Mouse (Mus musculus): Measurements from ENCODE around the gene Hdhd5. TPM values are rescaled to one million over a fixed set of nuclear protein-coding genes. Genes with fewer than 3 reads are reported as not detected.
A peak's percentile ranks its signal among the peaks of the same experiment; 100 is the strongest.

The Hdhd5 gene
- polyA plus RNA-seq, 1 experiment from 2014 or later: 12.4 TPM

GRCm38 (mm10) chr6:120471991-120472441, 59.1 kb downstream of the Hdhd5 start:
- ATAC-seq (ENCODE audit: low FRiP score) (peak; percentile 70), DNase-seq (ENCODE audit: low spot score, missing footprints) (peak; percentile 91)
- 6% methylated on average over 5 of the region's 5 CpGs for WGBS
- Histone ChIP-seq H3K27ac (ENCODE audit: low read depth, low read length) (peak overlapping the region; percentile 49), H3K4me3 (ENCODE audit: low read depth, low read length) (no peak overlapping the region), H3K4me2 (peak overlapping the region; percentile 2; the same call in 1 of the 2 replicates), H3K9me3 (ENCODE audit: control insufficient read depth, low read length) (no peaks in the 10 kb centered on the region), H3K9ac (ENCODE audit: low read length) (0 out of 2 replicates have a peak overlapping the region, but pooled peaks have one; percentile 2), H3K27me3 (ENCODE audit: control insufficient read depth, insufficient read depth, low read length) (no peaks in the 10 kb centered on the region), H3K36me3 (ENCODE audit: control insufficient read depth, insufficient read depth, low read length) (no peaks in the 10 kb centered on the region), H3K4me1 (ENCODE audit: control insufficient read depth, insufficient read depth, low read length) (peaks cover 16% of the 10 kb centered on the region)

GRCm38 (mm10) chr6:120470666-120471065, 60.5 kb downstream of the Hdhd5 start:
- no peak for ATAC-seq (ENCODE audit: low FRiP score)
- no peak overlapping the region for H3K27ac ChIP-seq (ENCODE audit: low read depth, low read length)
- 95% methylated on average over 1 of the region's 1 CpGs for WGBS

GRCm38 (mm10) chr6:120469770-120470169, 61.3 kb downstream of the Hdhd5 start:
- Histone ChIP-seq H3K27me3 (ENCODE audit: control insufficient read depth, insufficient read depth, low read length) (0 out of 2 replicates have a peak, but pooled peaks cover under 1% of the 10 kb centered on the region), H3K27ac (ENCODE audit: low read depth, low read length) (no peak overlapping the region), H3K9ac (ENCODE audit: low read length) (no peak overlapping the region), H3K4me1 (ENCODE audit: control insufficient read depth, insufficient read depth, low read length) (peaks cover 16% of the 10 kb centered on the region), H3K4me2 (no peak overlapping the region), H3K4me3 (ENCODE audit: low read depth, low read length) (no peak overlapping the region), H3K36me3 (ENCODE audit: control insufficient read depth, insufficient read depth, low read length) (no peaks in the 10 kb centered on the region), H3K9me3 (ENCODE audit: control insufficient read depth, low read length) (no peaks in the 10 kb centered on the region)
- ATAC-seq (ENCODE audit: low FRiP score): no peak
- DNase-seq (ENCODE audit: low spot score, missing footprints): no peak

More at GRCm38 (mm10) chr6:120470666-120471065, 60.5 kb downstream of the Hdhd5 start:
- H3K9ac ChIP-seq (ENCODE audit: low read length): no peak overlapping the region
- no peaks in the 10 kb centered on the region for H3K27me3 ChIP-seq (ENCODE audit: control insufficient read depth, insufficient read depth, low read length)
- H3K9me3 ChIP-seq (ENCODE audit: control insufficient read depth, low read length): no peaks in the 10 kb centered on the region
- no peaks in the 10 kb centered on the region for H3K36me3 ChIP-seq (ENCODE audit: control insufficient read depth, insufficient read depth, low read length)
- peaks cover 16% of the 10 kb centered on the region for H3K4me1 ChIP-seq (ENCODE audit: control insufficient read depth, insufficient read depth, low read length)
- no peak overlapping the region for H3K4me2 ChIP-seq
- no peak for DNase-seq (ENCODE audit: low spot score, missing footprints)
- no peak overlapping the region for H3K4me3 ChIP-seq (ENCODE audit: low read depth, low read length)

- no peaks in the 10 kb centered on the region for H3K9me3 ChIP-seq (ENCODE audit: control insufficient read depth, low read length)
- no peaks in the 10 kb centered on the region for H3K36me3 ChIP-seq (ENCODE audit: control insufficient read depth, insufficient read depth, low read length)
- H3K27me3 ChIP-seq (ENCODE audit: control insufficient read depth, insufficient read depth, low read length): peaks cover 4% of the 10 kb centered on the region; the same call in 1 of the 2 replicates
- peaks cover 16% of the 10 kb centered on the region for H3K4me1 ChIP-seq (ENCODE audit: control insufficient read depth, insufficient read depth, low read length)
- H3K4me2 ChIP-seq: no peak overlapping the region
- WGBS: 64% methylated on average over 3 of the region's 3 CpGs
- DNase-seq (ENCODE audit: low spot score, missing footprints) (no peak), ATAC-seq (ENCODE audit: low FRiP score) (no peak)
- no peak overlapping the region for H3K4me3 ChIP-seq (ENCODE audit: low read depth, low read length)
- no peak overlapping the region for H3K27ac ChIP-seq (ENCODE audit: low read depth, low read length)
- no peak overlapping the region for H3K9ac ChIP-seq (ENCODE audit: low read length)
These were observed 61.9 kb downstream of the Hdhd5 start for GRCm38 (mm10) chr6:120469268-120469667.

GRCm38 (mm10) chr6:120468259-120468658, 62.9 kb downstream of the Hdhd5 start:
- H3K4me2 ChIP-seq: no peak overlapping the region
- no peak overlapping the region for H3K4me3 ChIP-seq (ENCODE audit: low read depth, low read length)
- WGBS: 92% methylated on average over 4 of the region's 4 CpGs
- no peaks in the 10 kb centered on the region for H3K36me3 ChIP-seq (ENCODE audit: control insufficient read depth, insufficient read depth, low read length)
- peaks cover 14% of the 10 kb centered on the region for H3K27me3 ChIP-seq (ENCODE audit: control insufficient read depth, insufficient read depth, low read length)
- H3K4me1 ChIP-seq (ENCODE audit: control insufficient read depth, insufficient read depth, low read length): peaks cover 21% of the 10 kb centered on the region
- ATAC-seq (ENCODE audit: low FRiP score): no peak
- H3K9ac ChIP-seq (ENCODE audit: low read length): no peak overlapping the region
- H3K9me3 ChIP-seq (ENCODE audit: control insufficient read depth, low read length): no peaks in the 10 kb centered on the region
- no peak for DNase-seq (ENCODE audit: low spot score, missing footprints)
- H3K27ac ChIP-seq (ENCODE audit: low read depth, low read length): no peak overlapping the region

GRCm38 (mm10) chr6:120466609-120467329, 64.3 kb downstream of the Hdhd5 start:
- Histone ChIP-seq H3K27ac (ENCODE audit: low read depth, low read length) (no peak overlapping the region), H3K9ac (ENCODE audit: low read length) (no peak overlapping the region), H3K9me3 (ENCODE audit: control insufficient read depth, low read length) (no peaks in the 10 kb centered on the region), H3K27me3 (ENCODE audit: control insufficient read depth, insufficient read depth, low read length) (peaks cover 26% of the 10 kb centered on the region), H3K36me3 (ENCODE audit: control insufficient read depth, insufficient read depth, low read length) (no peaks in the 10 kb centered on the region), H3K4me2 (no peak overlapping the region), H3K4me3 (ENCODE audit: low read depth, low read length) (no peak overlapping the region), H3K4me1 (ENCODE audit: control insufficient read depth, insufficient read depth, low read length) (peaks cover 10% of the 10 kb centered on the region)
- ATAC-seq (ENCODE audit: low FRiP score) (no peak), DNase-seq (ENCODE audit: low spot score, missing footprints) (no peak)
- 82% methylated on average over 10 of the region's 10 CpGs for WGBS

- H3K4me3 ChIP-seq (ENCODE audit: low read depth, low read length): no peak overlapping the region
- H3K9ac ChIP-seq (ENCODE audit: low read length): no peak overlapping the region
- no peak for DNase-seq (ENCODE audit: low spot score, missing footprints)
- no peaks in the 10 kb centered on the region for H3K36me3 ChIP-seq (ENCODE audit: control insufficient read depth, insufficient read depth, low read length)
- H3K4me1 ChIP-seq (ENCODE audit: control insufficient read depth, insufficient read depth, low read length): peaks cover 8% of the 10 kb centered on the region
- no peak for ATAC-seq (ENCODE audit: low FRiP score)
- 43% methylated on average over 4 of the region's 4 CpGs for WGBS
- H3K4me2 ChIP-seq: no peak overlapping the region
- no peaks in the 10 kb centered on the region for H3K9me3 ChIP-seq (ENCODE audit: control insufficient read depth, low read length)
- no peak overlapping the region for H3K27ac ChIP-seq (ENCODE audit: low read depth, low read length)
- H3K27me3 ChIP-seq (ENCODE audit: control insufficient read depth, insufficient read depth, low read length): peaks cover 27% of the 10 kb centered on the region
These were observed 65.7 kb downstream of the Hdhd5 start for GRCm38 (mm10) chr6:120465393-120465792.

GRCm38 (mm10) chr6:120464406-120464939, 66.6 kb downstream of the Hdhd5 start:
- 55% methylated on average over 9 of the region's 9 CpGs for WGBS
- H3K4me2 ChIP-seq: no peak overlapping the region
- no peaks in the 10 kb centered on the region for H3K9me3 ChIP-seq (ENCODE audit: control insufficient read depth, low read length)
- DNase-seq (ENCODE audit: low spot score, missing footprints) (no peak), ATAC-seq (ENCODE audit: low FRiP score) (no peak)
- no peaks in the 10 kb centered on the region for H3K36me3 ChIP-seq (ENCODE audit: control insufficient read depth, insufficient read depth, low read length)
- no peak overlapping the region for H3K4me3 ChIP-seq (ENCODE audit: low read depth, low read length)
- H3K27ac ChIP-seq (ENCODE audit: low read depth, low read length): no peak overlapping the region
- peaks cover 27% of the 10 kb centered on the region for H3K27me3 ChIP-seq (ENCODE audit: control insufficient read depth, insufficient read depth, low read length)
- peaks cover 8% of the 10 kb centered on the region for H3K4me1 ChIP-seq (ENCODE audit: control insufficient read depth, insufficient read depth, low read length)
- no peak overlapping the region for H3K9ac ChIP-seq (ENCODE audit: low read length)

GRCm38 (mm10) chr6:120463884-120464283, 67.2 kb downstream of the Hdhd5 start:
- H3K27me3 ChIP-seq (ENCODE audit: control insufficient read depth, insufficient read depth, low read length): peaks cover 27% of the 10 kb centered on the region
- peak overlapping the region; percentile 58 for H3K4me3 ChIP-seq (ENCODE audit: low read depth, low read length)
- H3K9ac ChIP-seq (ENCODE audit: low read length): no peak overlapping the region
- H3K9me3 ChIP-seq (ENCODE audit: control insufficient read depth, low read length): no peaks in the 10 kb centered on the region
- peaks cover 8% of the 10 kb centered on the region for H3K4me1 ChIP-seq (ENCODE audit: control insufficient read depth, insufficient read depth, low read length)
- ATAC-seq (ENCODE audit: low FRiP score) (no peak; the same call in 1 of the 2 replicates), DNase-seq (ENCODE audit: low spot score, missing footprints) (peak; percentile 90)
- H3K4me2 ChIP-seq: peak overlapping the region; percentile 66
- no peak overlapping the region for H3K27ac ChIP-seq (ENCODE audit: low read depth, low read length)
- 7% methylated on average over 11 of the region's 11 CpGs for WGBS
- H3K36me3 ChIP-seq (ENCODE audit: control insufficient read depth, insufficient read depth, low read length): no peaks in the 10 kb centered on the region

Measured in midbrain, embryonic 11.5 days (tissue).